8 mouse cellular contexts compared by ENCODE assay signal in the genomic region with DNA sequence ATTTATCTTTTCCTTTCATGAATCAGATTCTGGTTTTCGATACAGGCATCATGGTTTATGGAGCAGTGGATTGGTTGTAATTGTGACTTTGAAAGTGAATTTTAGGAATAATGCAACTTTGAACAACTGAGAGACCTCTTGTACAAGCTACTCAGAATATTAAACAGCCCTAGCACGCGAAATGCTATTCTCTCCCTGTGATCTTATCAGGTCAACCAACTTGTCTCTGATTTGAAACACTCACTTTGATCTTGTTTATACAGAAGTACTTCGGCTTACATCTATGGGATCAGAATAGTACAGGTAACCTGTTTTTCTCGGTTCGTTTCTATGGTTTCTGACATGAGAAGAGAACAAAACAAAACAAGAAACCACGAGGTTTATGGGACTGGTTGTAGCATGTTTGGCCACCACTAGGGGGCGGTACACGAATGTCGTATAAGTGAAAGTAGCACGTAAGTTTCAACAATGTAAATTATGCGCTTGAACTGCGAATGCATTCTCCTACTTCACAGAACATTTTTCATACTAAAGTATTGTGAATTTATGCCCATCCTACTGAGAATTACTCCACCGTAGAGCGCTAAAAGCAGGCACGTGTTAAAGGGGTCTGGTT.
DNase-seq lines count a peak whose midpoint lies in the region; ATAC-seq and TF ChIP-seq lines count a peak whose summit lies in the region.

No protein-coding gene starts in this region.

- H3K36me3 ChIP-seq in E14TG2a.4 (ENCODE audit: insufficient read depth, low read length) = no peaks in the 10 kb centered on the region
- H3K36me3 ChIP-seq in forebrain, embryonic 11.5 days (ENCODE audit: control insufficient read depth, insufficient read depth, low read length) = no peaks in the 10 kb centered on the region
- no peaks in the 10 kb centered on the region for H3K36me3 ChIP-seq in neural tube, embryonic 15.5 days

- no peak overlapping the region for H3K9ac ChIP-seq in forebrain, embryonic 11.5 days (ENCODE audit: low read length)
- H3K9ac ChIP-seq in neural tube, embryonic 15.5 days (replicated peaks) = no peak overlapping the region

- peaks cover 2% of the 10 kb centered on the region for H3K4me1 ChIP-seq in E14TG2a.4 (replicated peaks; ENCODE audit: low read depth, low read length)
- H3K4me1 ChIP-seq in forebrain, embryonic 11.5 days (replicated peaks; ENCODE audit: control insufficient read depth, insufficient read depth, low read length) = no peaks in the 10 kb centered on the region
- no peaks in the 10 kb centered on the region for H3K4me1 ChIP-seq in lung, adult 2 months (ENCODE audit: control insufficient read depth, insufficient read depth, low read length)
- peaks cover 11% of the 10 kb centered on the region for H3K4me1 ChIP-seq in neural tube, embryonic 15.5 days

- TF ChIP-seq POLR2A in lung, adult 2 months (IDR thresholded peaks at IDR 0.05; ENCODE audit: borderline replicate concordance, extremely low read depth, low read depth, low read length) = no peak

- no peak overlapping the region for H3K4me3 ChIP-seq in E14TG2a.4 (replicated peaks; ENCODE audit: low read length)
- no peak overlapping the region for H3K4me3 ChIP-seq in forebrain, embryonic 11.5 days (ENCODE audit: low read depth, low read length)
- peak overlapping the region; percentile 49 for H3K4me3 ChIP-seq in lung, adult 2 months (replicated peaks; ENCODE audit: extremely low read depth, low read depth, low read length)
- H3K4me3 ChIP-seq in neural tube, embryonic 15.5 days (replicated peaks) = no peak overlapping the region

- peak; percentile 86 for TF ChIP-seq CTCF in E14TG2a.4 (conservative IDR thresholded peaks at IDR 0.05; ENCODE audit: low read length)
- peak; percentile 55 for TF ChIP-seq CTCF in lung, adult 2 months (IDR thresholded peaks at IDR 0.05; ENCODE audit: insufficient read depth, low read length)

- peak overlapping the region; percentile 18; the same call in 1 of the 2 replicates for H3K4me2 ChIP-seq in forebrain, embryonic 11.5 days (ENCODE audit: low read depth, low read length, severe bottlenecking)
- peak overlapping the region; percentile 42 for H3K4me2 ChIP-seq in neural tube, embryonic 15.5 days

- 24% methylated on average over 16 of the region's 16 CpGs for WGBS in forebrain, embryonic 11.5 days
- WGBS in lung, adult 2 months = 19% methylated on average over 16 of the region's 16 CpGs
- WGBS in neural tube, embryonic 15.5 days = 16% methylated on average over 16 of the region's 16 CpGs

- peak; percentile 80 for ATAC-seq in forebrain, embryonic 11.5 days (replicated peaks; ENCODE audit: low FRiP score)
- ATAC-seq in neural tube, embryonic 15.5 days (ENCODE audit: low FRiP score) = peak; percentile 81

- H3K9me3 ChIP-seq in E14TG2a.4 (ENCODE audit: low read length) = no peaks in the 10 kb centered on the region
- H3K9me3 ChIP-seq in forebrain, embryonic 11.5 days (ENCODE audit: control insufficient read depth, low read length) = no peaks in the 10 kb centered on the region
- H3K9me3 ChIP-seq in neural tube, embryonic 15.5 days (replicated peaks) = no peaks in the 10 kb centered on the region

- no peak overlapping the region for H3K27ac ChIP-seq in forebrain, embryonic 11.5 days (ENCODE audit: low read depth, low read length)
- no peak overlapping the region for H3K27ac ChIP-seq in neural tube, embryonic 15.5 days (replicated peaks)

- no peaks in the 10 kb centered on the region for H3K27me3 ChIP-seq in E14TG2a.4 (ENCODE audit: insufficient read depth, low read length)
- H3K27me3 ChIP-seq in forebrain, embryonic 11.5 days (ENCODE audit: control insufficient read depth, insufficient read depth, low read length) = no peaks in the 10 kb centered on the region
- H3K27me3 ChIP-seq in neural tube, embryonic 15.5 days (replicated peaks) = no peaks in the 10 kb centered on the region

- DNase-seq in c-Kit-positive CD71-negative TER-119-negative erythroid progenitor cells, embryonic 14.5 days (ENCODE audit: low read depth) = peak; percentile 64
- peak; percentile 86 for DNase-seq in forebrain, embryonic 11.5 days (ENCODE audit: low spot score)
- DNase-seq in heart, postnatal 4 days = peak; percentile 76
- peak; percentile 20 to 75 for DNase-seq in layer of hippocampus, adult 18-20 months (ENCODE audit: low spot score in 2 of 2)
- peak; percentile 48 for DNase-seq in lung, adult 2 months
- peak; percentile 74 for DNase-seq in thymus, postnatal 0 days (ENCODE audit: low spot score)
